Mouse (Mus musculus): ENCODE data around the gene Csnk1d.
A peak's percentile ranks its signal among the peaks of the same experiment; 100 is the strongest.

Csnk1d gene

DNA sequence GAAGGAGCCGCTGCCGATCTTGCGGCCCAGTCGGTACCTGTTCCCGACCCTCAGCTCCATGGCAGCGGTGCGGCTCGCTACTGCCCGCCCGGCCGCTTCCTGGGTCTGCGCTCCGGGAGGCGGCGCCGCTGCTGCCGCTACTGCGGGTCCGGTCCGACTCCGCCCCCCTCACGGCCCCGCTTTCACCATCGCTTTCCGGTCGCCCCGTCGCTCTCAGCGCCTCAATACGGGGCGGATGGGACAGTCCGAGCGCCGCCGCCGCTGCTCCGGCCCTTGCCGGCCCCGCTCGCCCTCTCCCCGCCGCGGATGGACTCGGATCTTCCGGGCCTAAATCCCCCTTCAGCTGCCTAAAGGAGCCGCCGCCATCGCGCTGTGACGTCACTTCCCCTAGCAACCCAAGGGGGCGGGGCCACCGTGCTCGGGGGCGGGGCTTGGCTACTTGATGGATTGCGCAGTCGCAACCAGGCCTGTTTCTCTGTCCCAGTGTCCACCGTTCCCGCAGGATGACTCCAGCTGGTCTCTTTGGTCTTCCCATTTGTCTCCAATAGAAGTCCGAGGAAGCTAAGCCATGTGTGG lies at the start of gene Csnk1d:
Gene Csnk1d, minus strand, starts transcription at position 380 of the 576 bp plus-strand sequence.
- DNase-seq (ENCODE audit: low spot score in 2 of 2) = peak; percentile 100

DNA sequence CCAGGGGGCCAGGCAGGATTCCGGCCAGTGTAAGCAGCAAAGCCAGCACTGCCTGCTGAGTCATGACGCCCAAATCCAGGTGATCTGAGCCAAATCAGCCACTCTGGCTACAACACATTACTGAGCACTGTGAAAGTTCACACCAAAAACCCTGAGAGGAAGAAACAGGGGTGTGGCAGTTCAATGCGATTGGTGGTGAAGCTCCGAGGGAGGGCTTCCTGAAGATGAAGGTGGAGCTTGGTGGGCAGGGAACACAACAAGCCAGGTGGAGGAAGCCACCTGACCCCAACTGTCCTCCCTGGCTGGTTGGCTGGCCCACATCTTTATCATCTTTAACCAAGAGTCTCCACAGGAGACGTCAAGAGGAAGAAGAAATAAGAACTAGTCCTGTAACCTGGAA lies 48.2 kb upstream of the Csnk1d start, which contains the start of gene Cd7:
Gene Cd7, minus strand, starts transcription at position 117 of the 400 bp plus-strand sequence.
- no peak for DNase-seq (ENCODE audit: low spot score in 2 of 2)

DNA sequence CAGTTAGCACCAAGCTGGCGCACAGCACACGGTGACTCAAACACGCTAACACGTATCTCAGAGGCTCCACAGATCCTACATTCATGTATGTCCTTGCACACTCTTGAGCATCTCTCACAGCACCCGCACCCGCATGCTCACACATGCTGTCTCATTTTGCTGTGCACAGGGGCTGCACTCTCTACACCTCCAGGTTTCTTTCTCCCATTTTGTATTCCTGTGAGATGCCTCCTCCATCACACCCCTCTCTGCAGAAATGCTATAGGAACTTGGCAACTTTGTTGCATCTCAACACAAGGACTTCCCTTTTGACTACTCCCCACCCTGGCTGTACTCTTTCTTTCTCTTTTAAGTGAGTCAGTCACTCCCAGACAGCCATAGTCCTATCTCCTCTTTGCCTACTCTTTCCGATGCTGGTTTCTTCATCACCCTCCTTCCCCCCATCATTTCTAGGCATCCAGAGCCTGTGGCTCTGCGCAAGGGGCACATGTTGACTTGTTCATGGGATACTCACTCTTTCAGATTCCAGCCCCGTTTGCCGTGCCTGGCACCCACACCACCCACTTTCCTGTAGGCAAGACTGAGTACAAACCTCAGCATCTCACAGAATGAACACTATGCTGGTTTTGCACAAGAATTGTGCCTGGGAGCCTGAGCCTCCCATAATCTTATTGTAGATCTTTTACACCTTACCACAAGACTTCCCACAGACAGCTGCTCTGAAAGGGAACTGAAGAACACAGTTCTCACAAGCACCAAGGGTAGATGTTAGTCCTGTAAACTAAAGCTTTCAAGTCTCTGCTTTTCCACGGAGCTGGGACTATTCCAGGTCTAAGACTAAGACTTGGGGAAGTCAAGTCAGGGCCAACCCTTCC lies 47.5 kb upstream of the Csnk1d start:
- DNase-seq (ENCODE audit: low spot score in 2 of 2) = no peak

DNA sequence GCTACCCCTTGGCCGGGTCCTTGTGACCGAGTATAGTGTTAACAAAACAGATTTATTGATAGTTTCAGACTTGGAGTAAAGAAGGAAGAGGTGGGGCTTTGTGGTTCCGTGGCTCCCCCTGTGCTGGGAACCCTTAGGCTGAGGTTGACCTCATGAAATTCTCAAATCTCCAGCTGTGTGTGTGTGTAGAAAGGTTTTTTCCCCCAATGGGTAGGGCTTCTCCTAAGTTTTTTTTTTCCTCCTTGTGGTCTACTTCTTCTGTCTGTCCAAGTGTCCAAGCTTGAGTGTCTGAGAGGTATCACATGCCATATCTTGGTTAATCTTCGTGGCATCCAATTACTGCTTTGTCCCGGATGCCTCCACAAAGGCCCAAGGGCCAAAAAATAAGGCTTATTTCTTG lies 42.0 kb upstream of the Csnk1d start:
- no peak for DNase-seq (ENCODE audit: low spot score in 2 of 2)

DNA sequence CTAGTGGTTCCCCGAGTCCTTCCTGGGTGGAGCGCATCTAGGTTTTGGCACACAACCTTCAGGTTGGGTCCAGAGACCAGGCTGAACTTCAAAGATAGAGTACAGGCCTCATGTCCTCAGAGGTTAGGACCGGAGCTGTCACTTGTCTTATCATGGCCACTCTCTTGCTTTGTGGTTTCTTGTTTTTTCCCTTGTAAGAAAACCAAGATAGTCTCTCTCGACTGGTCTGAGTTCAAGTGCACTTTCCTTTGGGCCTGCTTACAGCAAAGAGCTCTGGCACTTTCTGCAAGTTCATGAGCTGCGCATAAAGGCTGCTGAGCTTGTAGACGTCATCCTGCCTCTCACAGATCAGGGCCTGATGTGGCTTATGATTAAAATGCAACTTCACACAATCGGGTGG lies 36.1 kb upstream of the Csnk1d start:
- DNase-seq (ENCODE audit: low spot score in 2 of 2) = no peak

DNA sequence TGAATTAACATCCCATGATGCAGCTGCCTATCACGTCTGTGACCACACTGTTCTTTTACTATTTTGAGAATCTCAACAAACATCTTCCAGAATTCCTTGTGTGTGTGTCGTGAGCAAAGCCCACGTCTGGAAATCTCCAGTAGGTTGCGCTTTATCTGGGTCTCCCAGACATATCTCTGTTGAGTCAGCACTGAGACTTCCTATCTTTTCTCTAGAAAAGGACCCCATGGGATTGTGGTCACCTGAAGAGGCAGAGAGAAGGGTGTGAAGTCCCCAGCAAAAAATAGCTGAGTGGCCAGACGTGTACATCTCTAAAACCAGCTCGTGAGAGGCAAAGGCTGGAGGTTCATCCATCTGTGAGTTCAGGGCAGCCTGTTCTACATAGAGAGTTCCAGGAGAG lies 33.0 kb upstream of the Csnk1d start:
- no peak for DNase-seq (ENCODE audit: low spot score in 2 of 2)

DNA sequence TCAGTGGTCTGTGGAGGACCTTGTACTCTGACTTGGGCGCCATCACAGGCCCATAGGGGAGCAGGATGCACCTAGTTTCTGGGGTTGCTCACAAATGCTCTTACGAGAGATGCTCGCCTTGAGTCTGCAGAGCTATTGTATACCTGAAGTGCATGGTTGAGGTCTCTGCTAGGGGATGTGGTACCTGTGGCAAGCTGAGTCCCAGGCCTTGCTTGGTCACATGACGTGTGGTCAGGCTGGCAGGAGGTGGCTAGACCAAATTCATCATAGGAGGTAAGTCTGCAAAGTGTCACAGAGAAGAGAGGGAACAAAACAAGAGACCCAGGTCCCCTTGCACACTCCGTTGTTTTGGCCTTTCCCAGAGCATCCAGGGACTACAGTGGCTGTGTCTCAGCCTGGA lies 28.4 kb upstream of the Csnk1d start:
- no peak for DNase-seq (ENCODE audit: low spot score in 2 of 2)

DNA sequence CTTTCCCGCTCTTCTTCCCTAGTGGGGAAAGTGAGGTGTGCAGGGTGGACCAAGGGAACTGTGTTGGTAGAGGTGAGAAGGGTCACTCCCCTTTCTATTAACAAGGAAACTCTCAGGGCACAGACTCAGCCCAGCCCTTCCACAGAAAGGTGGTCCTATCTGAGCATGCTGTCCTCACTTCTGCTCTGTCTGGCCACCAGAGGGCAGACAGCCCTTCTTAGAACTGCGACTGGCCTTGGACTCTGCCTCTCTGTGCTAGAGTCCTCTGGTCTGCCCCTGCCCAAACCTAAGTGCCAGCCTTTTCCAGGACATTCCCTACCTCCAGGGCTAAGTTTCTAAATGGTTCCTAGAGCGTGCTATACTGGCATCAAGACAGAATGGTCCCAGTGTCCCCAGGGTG lies 26.6 kb upstream of the Csnk1d start:
- peak in 1 of 2 experiments; percentile 47 for DNase-seq (ENCODE audit: low spot score in 2 of 2)

DNA sequence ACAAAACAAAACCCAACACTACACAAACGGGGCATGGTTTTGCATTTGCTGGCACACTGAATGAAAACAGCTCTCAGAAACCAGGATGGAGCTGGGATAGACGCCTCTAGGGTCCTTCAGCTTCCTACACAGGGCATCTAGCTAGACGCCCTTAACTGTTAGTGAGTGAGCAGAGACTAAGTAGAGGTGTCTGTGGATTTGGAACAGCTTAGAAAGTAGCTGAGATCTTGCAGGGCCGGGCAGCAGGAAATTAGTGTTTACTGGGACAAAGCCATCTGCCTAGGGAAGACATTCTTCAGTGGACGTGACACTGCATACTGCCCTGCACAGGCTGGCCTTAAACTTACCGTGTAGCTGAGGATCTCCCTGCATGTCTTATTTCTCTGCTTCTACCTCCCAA lies 24.3 kb upstream of the Csnk1d start:
- no peak for DNase-seq (ENCODE audit: low spot score in 2 of 2)

DNA sequence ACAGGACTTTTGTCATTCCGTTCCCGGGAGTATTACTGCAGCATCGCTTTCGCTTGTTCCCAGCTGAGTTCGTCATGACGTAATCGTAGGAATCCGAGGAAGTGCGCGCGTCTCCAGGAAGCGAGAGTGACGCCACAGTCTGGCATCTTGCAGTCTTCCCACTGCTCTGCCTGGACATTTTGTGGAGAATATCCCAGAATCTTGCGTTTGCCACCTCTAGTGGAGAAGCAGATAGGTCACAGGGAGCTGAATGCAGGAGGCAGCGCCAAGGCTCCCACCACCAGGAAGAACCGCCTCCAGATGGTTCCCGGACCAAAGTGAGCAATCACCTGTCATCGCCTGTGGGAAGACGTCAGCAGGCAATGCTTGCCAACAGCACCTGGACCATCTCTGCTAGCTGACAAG lies 23.8 kb upstream of the Csnk1d start:
- no peak for DNase-seq (ENCODE audit: low spot score in 2 of 2)

DNA sequence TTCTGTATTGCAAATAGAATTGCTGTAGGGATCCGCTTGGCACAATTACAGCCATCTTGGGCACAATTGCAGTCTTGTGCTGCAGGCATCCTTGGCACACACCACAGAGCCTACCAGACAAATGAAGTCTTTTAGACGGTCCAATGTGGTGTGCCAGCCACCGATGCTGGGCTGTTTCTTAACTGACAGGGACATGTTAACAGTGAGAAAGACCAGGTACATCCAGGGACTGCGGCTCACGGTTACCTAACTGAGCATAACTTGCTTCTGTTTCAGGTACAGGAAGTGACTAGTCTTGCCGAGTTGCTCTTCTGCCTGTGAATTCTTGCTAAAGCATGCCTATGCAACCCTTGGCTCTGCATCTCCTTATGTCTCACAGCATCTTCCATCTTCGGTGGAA lies 22.5 kb upstream of the Csnk1d start:
- DNase-seq (ENCODE audit: low spot score in 2 of 2) = no peak

DNA sequence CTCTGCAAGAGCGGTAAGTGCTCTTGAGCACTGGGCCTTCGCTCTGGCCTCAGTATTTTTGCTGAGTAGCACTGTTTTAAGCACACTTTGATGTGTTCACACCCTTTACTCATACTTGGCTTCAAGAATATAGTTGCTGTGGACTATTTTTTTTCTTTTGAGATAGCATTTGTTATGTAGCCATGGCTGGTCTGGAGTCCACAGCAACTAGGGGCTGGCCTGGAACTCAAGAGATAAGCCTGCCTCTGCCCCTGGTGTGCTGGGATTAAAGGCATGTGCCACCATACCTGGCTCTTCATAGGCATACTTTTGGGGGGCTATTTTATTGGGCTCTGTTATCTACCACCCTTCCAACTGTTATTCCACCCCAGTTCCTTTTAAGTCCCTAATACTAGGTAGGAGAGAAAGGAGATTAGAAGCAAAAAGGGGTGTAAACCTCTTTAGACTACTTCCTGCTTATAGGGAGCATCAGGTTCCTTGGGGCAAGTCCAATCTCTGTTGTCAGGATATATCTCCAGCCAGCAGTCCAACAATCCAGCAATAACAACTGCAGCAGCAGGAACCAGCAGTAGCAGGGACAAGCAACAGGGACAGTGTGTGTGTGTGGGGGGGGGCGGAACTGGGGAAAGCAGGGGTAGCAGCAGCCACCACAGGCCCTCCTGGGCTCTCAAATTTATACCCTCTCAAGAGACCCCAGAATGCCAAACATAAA lies 19.1 kb upstream of the Csnk1d start:
- no peak for DNase-seq (ENCODE audit: low spot score in 2 of 2)

DNA sequence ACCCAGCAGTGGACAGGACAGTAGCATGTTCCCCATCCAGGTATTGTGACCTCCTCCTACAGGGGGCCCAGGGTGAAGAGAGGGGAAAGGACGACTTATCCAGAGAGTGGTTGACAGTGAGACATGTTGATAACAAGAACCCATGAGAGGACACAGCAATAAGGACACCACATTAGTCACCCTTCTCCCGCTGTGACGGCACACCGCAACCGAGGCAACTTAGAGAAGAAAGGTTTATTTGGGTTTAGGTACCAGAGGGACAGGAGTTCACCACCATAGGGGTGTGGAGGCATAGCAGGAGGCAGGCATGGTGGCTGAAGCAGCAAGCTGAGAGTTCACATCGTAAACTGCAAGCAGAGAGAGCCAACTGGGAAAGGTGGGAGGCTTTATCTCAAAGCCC lies 15.1 kb upstream of the Csnk1d start:
- no peak for DNase-seq (ENCODE audit: low spot score in 2 of 2)

DNA sequence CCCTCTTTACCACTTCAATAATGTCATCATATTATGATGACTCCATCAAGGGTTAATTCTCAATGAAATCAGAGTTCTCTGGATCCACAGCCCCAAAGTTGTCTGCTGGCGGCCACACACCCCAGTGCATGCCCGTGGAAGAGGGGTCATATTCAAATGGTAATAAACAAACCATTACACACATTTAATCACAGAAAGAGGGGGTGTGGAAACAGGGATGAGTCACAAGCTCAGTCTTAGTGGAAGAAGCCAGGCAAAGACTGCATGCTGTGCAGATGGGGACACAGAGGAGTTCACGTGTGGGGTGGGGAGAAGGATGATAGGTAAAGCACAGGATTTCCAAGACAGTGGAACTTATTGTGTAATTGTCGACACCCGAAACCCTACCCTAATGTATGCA lies 13.2 kb upstream of the Csnk1d start:
- DNase-seq (ENCODE audit: low spot score in 2 of 2) = no peak

DNA sequence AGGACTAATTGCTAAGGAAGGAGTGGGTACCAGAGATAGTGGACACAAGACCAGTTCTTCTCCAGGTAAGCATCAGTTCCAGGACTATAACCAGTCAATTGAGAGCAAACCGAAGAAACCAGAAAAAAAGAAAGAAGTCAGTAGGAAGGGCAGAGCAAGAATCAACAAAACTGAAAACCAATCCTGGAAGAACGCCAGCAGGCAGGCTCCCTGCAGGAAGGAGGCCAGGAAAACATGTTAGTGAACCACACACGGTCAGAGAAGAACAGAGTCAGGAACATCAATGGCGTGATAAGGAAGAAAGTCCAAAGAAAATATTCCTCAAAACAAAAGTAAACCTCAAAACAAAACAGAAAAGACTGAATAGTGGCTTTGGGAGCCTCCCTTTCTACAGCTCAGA lies 10.8 kb upstream of the Csnk1d start:
- no peak for DNase-seq (ENCODE audit: low spot score in 2 of 2)

DNA sequence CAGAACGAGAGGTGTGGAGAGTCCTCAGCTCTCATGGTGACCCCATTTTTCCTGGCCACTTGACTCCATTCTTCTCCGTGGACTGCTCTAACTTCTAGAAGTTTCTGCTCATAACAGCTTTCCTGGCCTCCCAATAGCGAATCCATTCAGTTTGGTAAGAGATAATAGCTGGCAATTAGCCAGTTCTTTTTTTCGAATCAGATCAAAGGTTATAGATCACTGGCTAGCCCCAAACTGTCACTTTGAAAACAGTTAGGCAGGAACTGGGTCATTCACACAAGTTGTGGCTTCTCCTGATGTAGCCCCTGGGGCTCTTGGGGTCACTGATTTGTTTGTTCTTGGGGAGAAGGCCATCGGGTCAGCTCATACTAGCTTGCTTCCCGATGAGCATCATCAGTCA lies 3.6 kb upstream of the Csnk1d start:
- no peak for DNase-seq (ENCODE audit: low spot score in 2 of 2)

DNA sequence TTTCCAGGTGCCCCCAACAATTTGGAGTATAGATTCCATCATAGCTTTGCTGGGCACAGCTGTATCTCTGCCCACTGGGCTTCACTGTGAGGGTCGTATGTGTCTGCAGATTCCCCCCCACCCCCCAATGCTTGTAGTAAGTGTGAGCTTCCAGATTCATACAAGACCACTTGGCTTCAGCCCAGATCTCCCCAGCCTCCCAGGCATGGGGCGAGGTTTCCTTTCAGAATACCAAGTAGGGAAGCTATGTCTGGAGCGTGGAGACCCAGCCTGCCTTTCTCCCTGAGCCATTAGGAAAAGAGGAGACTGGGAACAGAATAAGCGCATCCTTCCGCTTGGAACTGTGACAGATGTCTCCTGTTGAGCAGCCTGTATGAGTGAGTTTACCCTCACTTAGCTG lies 2.5 kb upstream of the Csnk1d start:
- DNase-seq (ENCODE audit: low spot score in 2 of 2) = no peak

DNA sequence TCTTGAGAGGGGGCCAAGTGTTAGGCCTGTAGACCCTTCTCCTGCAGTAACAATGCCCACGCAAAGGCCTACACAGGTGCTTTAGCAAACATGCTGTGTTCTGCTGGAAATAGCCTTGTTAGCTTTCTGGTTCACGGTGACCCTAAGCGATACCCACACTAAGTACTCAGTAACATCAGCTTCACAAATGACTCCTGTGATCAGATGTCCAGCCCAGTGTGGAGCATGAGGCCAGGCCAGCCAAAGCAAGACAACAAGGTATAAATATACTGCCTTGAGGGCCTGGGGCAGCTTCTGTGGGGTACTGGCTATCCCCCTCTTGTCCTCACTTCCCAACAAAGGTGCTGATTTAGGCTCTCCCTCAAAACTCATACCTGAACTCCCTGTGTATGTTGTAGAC lies 1.9 kb upstream of the Csnk1d start:
- DNase-seq (ENCODE audit: low spot score in 2 of 2) = no peak

DNA sequence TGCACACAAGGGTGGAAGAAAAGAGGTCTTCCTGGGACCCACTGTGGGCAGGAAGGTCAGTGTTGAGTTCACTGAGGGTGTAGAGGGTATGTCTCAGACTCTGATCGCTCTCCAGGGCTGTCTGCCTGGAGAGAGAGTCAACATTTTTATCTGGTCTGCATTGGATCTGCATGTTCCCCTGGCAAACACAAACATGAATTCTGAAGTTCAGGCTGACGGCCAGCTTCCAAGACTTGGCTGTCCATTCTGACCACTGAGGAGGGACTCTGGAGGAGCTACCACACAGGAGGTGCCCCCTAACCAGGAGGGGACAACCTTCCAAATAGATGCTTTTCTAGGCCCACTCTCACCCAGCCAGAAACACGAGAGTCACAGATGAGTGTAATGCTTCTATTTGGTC lies 661 bp upstream of the Csnk1d start:
- DNase-seq (ENCODE audit: low spot score in 2 of 2) = no peak

DNA sequence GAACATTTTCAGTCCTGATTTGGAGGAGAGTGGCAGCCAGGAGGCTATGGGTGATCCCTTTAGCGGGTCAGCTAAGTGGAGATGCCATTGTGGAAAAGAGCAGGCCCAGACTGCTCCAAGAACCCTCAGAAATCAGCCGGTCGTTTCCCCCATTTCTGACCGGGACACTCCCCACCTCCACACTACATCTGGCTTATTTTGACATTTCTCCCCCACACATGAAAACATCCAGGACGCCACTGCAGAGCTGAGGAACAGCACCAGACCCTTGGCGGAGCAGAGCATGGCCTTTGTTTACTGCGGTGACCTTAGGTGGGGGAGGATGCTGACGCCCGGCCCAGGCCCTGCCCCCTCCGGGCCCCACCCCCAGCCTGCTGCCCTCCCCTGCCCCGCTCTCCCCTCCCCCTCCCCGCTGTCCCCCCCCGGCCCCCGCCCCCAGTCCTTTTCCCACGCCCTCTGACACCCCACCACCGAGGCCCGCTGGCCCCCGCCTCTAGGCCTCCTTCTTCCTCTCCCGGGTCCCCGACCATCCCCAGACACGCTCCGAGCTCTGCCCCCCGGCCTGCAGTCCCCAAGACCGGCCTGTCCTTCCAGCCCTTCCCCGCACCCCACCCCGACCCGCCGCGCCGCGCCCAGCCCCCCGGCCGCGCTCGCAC lies 876 bp downstream of the Csnk1d start:
- peak; percentile 29 to 53 for DNase-seq (ENCODE audit: low spot score in 2 of 2)

DNA sequence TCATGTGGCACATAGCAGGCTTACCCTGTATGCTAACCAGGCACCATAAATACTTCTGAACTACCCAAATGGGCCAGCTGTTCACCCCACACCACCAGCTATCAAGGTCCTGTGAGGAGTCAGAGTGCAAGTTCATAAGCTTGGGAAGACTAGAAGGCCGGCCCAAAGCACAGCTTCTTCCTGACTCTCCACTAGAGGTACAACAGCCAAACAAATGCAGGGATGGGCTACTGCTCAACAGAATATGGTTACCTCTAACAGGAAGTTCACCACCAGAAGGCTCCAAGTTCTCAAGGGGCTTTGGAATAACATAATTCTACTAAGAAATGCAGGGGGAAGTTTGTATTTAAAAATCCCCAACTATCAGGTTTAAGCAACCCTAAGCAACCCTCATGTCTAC lies 1.6 kb downstream of the Csnk1d start:
- no peak for DNase-seq (ENCODE audit: low spot score in 2 of 2)

DNA sequence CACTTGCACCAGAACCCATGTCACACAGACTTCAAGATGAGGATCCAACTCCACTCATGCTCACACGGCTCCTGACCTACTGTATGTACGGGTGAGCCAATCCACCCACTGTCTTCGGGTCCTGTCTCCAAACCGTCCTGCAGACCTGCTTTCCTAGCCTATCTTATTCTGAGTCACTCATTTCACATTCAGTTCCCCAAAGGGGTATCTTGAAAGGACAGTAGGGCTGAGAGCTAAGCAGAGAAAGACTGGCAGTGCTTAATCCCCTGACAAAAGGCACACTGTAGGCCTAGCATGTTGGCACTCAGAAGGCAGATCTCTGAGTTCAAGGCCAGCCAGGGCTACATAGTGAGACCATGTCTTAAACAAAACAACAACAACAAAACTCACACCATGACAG lies 2.7 kb downstream of the Csnk1d start:
- DNase-seq (ENCODE audit: low spot score in 2 of 2) = no peak
